Comparison of ENCODE assay signal across 12 mouse cellular contexts in genomic region chr6:115941128-115941527, GRCm38 (mm10). TPM values are rescaled to one million over a fixed set of nuclear protein-coding genes. Genes with fewer than 3 reads are reported as not detected.
A peak's percentile ranks its signal among the peaks of the same experiment; 100 is the strongest.
DNase-seq lines count a peak whose midpoint lies in the region; ATAC-seq lines count a peak whose summit lies in the region.
"Had no signal": no experiment of that assay in that cellular context is flagged by ENCODE, and none has a peak within 500 bp of the region (broad histone marks: within the 10 kb centered on the region; RNA-seq: fewer than 3 reads in every experiment).

No protein-coding gene starts in this region.

- no peak overlapping the region for H3K9ac ChIP-seq in kidney, embryonic 15.5 days
- no peak overlapping the region for H3K9ac ChIP-seq in hindbrain, embryonic 14.5 days
- H3K9ac ChIP-seq: hindbrain, embryonic 12.5 days; liver, embryonic 14.5 days had no signal

- ATAC-seq in kidney, embryonic 15.5 days (replicated peaks; ENCODE audit: low FRiP score) = no peak
- ATAC-seq in hindbrain, embryonic 14.5 days (ENCODE audit: low FRiP score) = no peak

- H3K9me3 ChIP-seq in kidney, embryonic 15.5 days (replicated peaks) = no peaks in the 10 kb centered on the region
- H3K9me3 ChIP-seq in hindbrain, embryonic 14.5 days (ENCODE audit: control insufficient read depth, low read length) = peaks cover 8% of the 10 kb centered on the region; the same call in 1 of the 2 replicates

- H3K4me1 ChIP-seq in kidney, embryonic 15.5 days = peaks cover 10% of the 10 kb centered on the region
- H3K4me1 ChIP-seq in hindbrain, embryonic 14.5 days (replicated peaks; ENCODE audit: control insufficient read depth, insufficient read depth, low read length) = no peaks in the 10 kb centered on the region

- DNase-seq in kidney, postnatal 14 days = no peak
- DNase-seq in embryo, embryonic 10.5 days (ENCODE audit: low spot score) = peak; percentile 54
- peak; percentile 53 for DNase-seq in liver
- peak; percentile 73 for DNase-seq in thymus, postnatal 0 days (ENCODE audit: low spot score)
- no peak for DNase-seq in gastrocnemius, postnatal 25 days
- no peak for DNase-seq in frontal cortex, postnatal 10 days (ENCODE audit: low spot score in 2 of 2)
- DNase-seq in hindbrain, embryonic 14.5 days (ENCODE audit: low spot score) = no peak

- no peaks in the 10 kb centered on the region for H3K36me3 ChIP-seq in kidney, embryonic 15.5 days
- no peaks in the 10 kb centered on the region for H3K36me3 ChIP-seq in hindbrain, embryonic 14.5 days (replicated peaks; ENCODE audit: control insufficient read depth, insufficient read depth)
- H3K36me3 ChIP-seq: hindbrain, embryonic 12.5 days had no signal

- no peak overlapping the region for H3K4me3 ChIP-seq in kidney, embryonic 15.5 days (replicated peaks)
- no peak overlapping the region for H3K4me3 ChIP-seq in hindbrain, embryonic 14.5 days (replicated peaks; ENCODE audit: low read length)
- H3K4me3 ChIP-seq: hindbrain, embryonic 12.5 days had no signal

- WGBS in kidney, embryonic 15.5 days = 9% methylated on average over 9 of the region's 12 CpGs
- 11% methylated on average over 6 of the region's 12 CpGs for WGBS in hindbrain, embryonic 14.5 days

- H3K27me3 ChIP-seq in kidney, embryonic 15.5 days = no peaks in the 10 kb centered on the region
- no peaks in the 10 kb centered on the region for H3K27me3 ChIP-seq in hindbrain, embryonic 14.5 days (ENCODE audit: control insufficient read depth, insufficient read depth, low read length)
- H3K27me3 ChIP-seq: hindbrain, embryonic 12.5 days had no signal

- H3K27ac ChIP-seq in kidney, embryonic 15.5 days = no peak overlapping the region
- H3K27ac ChIP-seq in hindbrain, embryonic 14.5 days = no peak overlapping the region
- H3K27ac ChIP-seq: hindbrain, embryonic 12.5 days; liver, embryonic 14.5 days had no signal

- H3K4me2 ChIP-seq in kidney, embryonic 15.5 days = 0 out of 2 replicates have a peak overlapping the region, but pooled peaks have one; percentile 12
- H3K4me2 ChIP-seq in hindbrain, embryonic 14.5 days (replicated peaks) = no peak overlapping the region
- H3K4me2 ChIP-seq: hindbrain, embryonic 12.5 days had no signal

RNA-seq across cellular contexts. Expression of gene H1foo, which starts 3.6 kb away (rescaled TPM):
- polyA plus RNA-seq in kidney, embryonic 15.5 days (2015; fragmentation: Nextera tagmentation; extraction: Ambion mirVana) = not detected in 2 replicates
- polyA plus RNA-seq in thymus, postnatal 0 days (2015; fragmentation: Nextera tagmentation; extraction: Ambion mirVana) = 0.23 and 0.28 TPM in 2 replicates
- not detected for total RNA-seq in gastrocnemius, postnatal 25 days (2021)
- not detected in 2 replicates for polyA plus RNA-seq in hindbrain, embryonic 14.5 days (2014; fragmentation: Nextera tagmentation; extraction: Ambion mirVana)
- total RNA-seq: gastrocnemius, postnatal 4 days had no signal
- polyA plus RNA-seq: hindbrain, embryonic 12.5 days; liver, embryonic 14.5 days; spleen, adult 2 months had no signal

RNA-seq across cellular contexts. Expression of gene Rho, which starts 9.6 kb away (rescaled TPM):
- polyA plus RNA-seq in kidney, embryonic 15.5 days (2015; fragmentation: Nextera tagmentation; extraction: Ambion mirVana) = 0.10 and 0.14 TPM in 2 replicates
- 0.10 TPM in 1 of 2 replicates, not detected in the other for polyA plus RNA-seq in thymus, postnatal 0 days (2015; fragmentation: Nextera tagmentation; extraction: Ambion mirVana)
- total RNA-seq in gastrocnemius, postnatal 25 days (2021) = under 1 TPM in 1 of 2 experiments, not detected in 1; 0.20 TPM
- polyA plus RNA-seq in hindbrain, embryonic 14.5 days (2014; fragmentation: Nextera tagmentation; extraction: Ambion mirVana) = 0.08 and 0.53 TPM in 2 replicates

RNA-seq across cellular contexts. Expression of gene Plxnd1, which starts 53.7 kb away (rescaled TPM):
- polyA plus RNA-seq in kidney, embryonic 15.5 days (2015; fragmentation: Nextera tagmentation; extraction: Ambion mirVana) = 47.3 and 52.7 TPM in 2 replicates
- polyA plus RNA-seq in thymus, postnatal 0 days (2015; fragmentation: Nextera tagmentation; extraction: Ambion mirVana) = 45.4 and 47.4 TPM in 2 replicates
- 10 to 100 TPM; 25.7 TPM for total RNA-seq in gastrocnemius, postnatal 25 days (2021)
- polyA plus RNA-seq in hindbrain, embryonic 14.5 days (2014; fragmentation: Nextera tagmentation; extraction: Ambion mirVana) = 11.6 and 14.7 TPM in 2 replicates

Comparison
In these comparisons a context has a peak if more than half of its experiments do, and no peak if none do; other contexts are left out.
1. DNase-seq: peak in embryo, embryonic 10.5 days (single experiment), liver (single experiment) and thymus, postnatal 0 days (single experiment); none in kidney, postnatal 14 days (single experiment), gastrocnemius, postnatal 25 days (single experiment), frontal cortex, postnatal 10 days (0 of 2) and hindbrain, embryonic 14.5 days (single experiment).